Mouse (Mus musculus): Measurements from ENCODE around the gene Ripor2. TPM values are rescaled to one million over a fixed set of nuclear protein-coding genes. Genes with fewer than 3 reads are reported as not detected.

The Ripor2 gene
- polyA plus RNA-seq, 1 experiment from 2014 or later, result 34.0 TPM

- no peak overlapping the region for H3K27ac ChIP-seq
- 0 out of 2 replicates have a peak, but pooled peaks cover 3% of the 10 kb centered on the region for H3K4me1 ChIP-seq
- H3K9ac ChIP-seq, result no peak overlapping the region
- H3K4me2 ChIP-seq, result no peak overlapping the region
- H3K27me3 ChIP-seq (replicated peaks), result no peaks in the 10 kb centered on the region
- H3K4me3 ChIP-seq, result no peak overlapping the region
- no peaks in the 10 kb centered on the region for H3K9me3 ChIP-seq
- 63% methylated on average over 9 of the region's 9 CpGs for WGBS
- 0 out of 2 replicates have a peak, but pooled peaks have one; percentile 13 for ATAC-seq (replicated peaks)
- H3K36me3 ChIP-seq (replicated peaks), result no peaks in the 10 kb centered on the region
Measured at GRCm38 (mm10) chr13:24585369-24585768, 3.4 kb downstream of the Ripor2 start.

- no peak for ATAC-seq (replicated peaks)
- no peak overlapping the region for H3K4me2 ChIP-seq
- H3K27me3 ChIP-seq (replicated peaks), result no peaks in the 10 kb centered on the region
- 90% methylated on average over 12 of the region's 12 CpGs for WGBS
- H3K36me3 ChIP-seq (replicated peaks), result no peaks in the 10 kb centered on the region
- H3K9ac ChIP-seq, result no peak overlapping the region
- H3K4me3 ChIP-seq, result no peak overlapping the region
- no peak overlapping the region for H3K27ac ChIP-seq
- H3K4me1 ChIP-seq, result no peaks in the 10 kb centered on the region
- H3K9me3 ChIP-seq, result no peaks in the 10 kb centered on the region
Measured at GRCm38 (mm10) chr13:24587192-24587895, 5.4 kb downstream of the Ripor2 start.

- 90% methylated on average over 3 of the region's 3 CpGs for WGBS
- H3K4me3 ChIP-seq, result no peak overlapping the region
- no peaks in the 10 kb centered on the region for H3K36me3 ChIP-seq (replicated peaks)
- no peak overlapping the region for H3K27ac ChIP-seq
- no peak for ATAC-seq (replicated peaks)
- no peaks in the 10 kb centered on the region for H3K4me1 ChIP-seq
- H3K27me3 ChIP-seq (replicated peaks), result no peaks in the 10 kb centered on the region
- H3K4me2 ChIP-seq, result no peak overlapping the region
- H3K9ac ChIP-seq, result no peak overlapping the region
- H3K9me3 ChIP-seq, result no peaks in the 10 kb centered on the region
Measured at GRCm38 (mm10) chr13:24588603-24589002, 6.6 kb downstream of the Ripor2 start.

- Histone ChIP-seq H3K4me2 (no peak overlapping the region), H3K9ac (no peak overlapping the region)
- no peak for ATAC-seq (replicated peaks)
Measured at GRCm38 (mm10) chr13:24591737-24592136, 9.7 kb downstream of the Ripor2 start.

GRCm38 (mm10) chr13:24594303-24594702, 12.3 kb downstream of the Ripor2 start:
- H3K4me2 ChIP-seq, result no peak overlapping the region

More at GRCm38 (mm10) chr13:24591737-24592136, 9.7 kb downstream of the Ripor2 start:
- Histone ChIP-seq H3K9me3 (no peaks in the 10 kb centered on the region), H3K4me3 (no peak overlapping the region), H3K4me1 (no peaks in the 10 kb centered on the region), H3K27me3 (replicated peaks) (no peaks in the 10 kb centered on the region), H3K36me3 (replicated peaks) (no peaks in the 10 kb centered on the region), H3K27ac (no peak overlapping the region)
- 93% methylated on average over 6 of the region's 6 CpGs for WGBS

GRCm38 (mm10) chr13:24599631-24600041, 17.6 kb downstream of the Ripor2 start:
- Histone ChIP-seq H3K36me3 (replicated peaks) (no peaks in the 10 kb centered on the region), H3K4me3 (no peak overlapping the region), H3K4me2 (no peak overlapping the region), H3K9me3 (no peaks in the 10 kb centered on the region), H3K27me3 (replicated peaks) (no peaks in the 10 kb centered on the region), H3K4me1 (peaks cover 16% of the 10 kb centered on the region), H3K9ac (no peak overlapping the region), H3K27ac (no peak overlapping the region)
- ATAC-seq (replicated peaks), result no peak
- 89% methylated on average over 11 of the region's 11 CpGs for WGBS

More at GRCm38 (mm10) chr13:24594303-24594702, 12.3 kb downstream of the Ripor2 start:
- Histone ChIP-seq H3K27me3 (replicated peaks) (no peaks in the 10 kb centered on the region), H3K9me3 (no peaks in the 10 kb centered on the region), H3K36me3 (replicated peaks) (no peaks in the 10 kb centered on the region), H3K27ac (no peak overlapping the region), H3K9ac (no peak overlapping the region), H3K4me3 (no peak overlapping the region), H3K4me1 (no peaks in the 10 kb centered on the region)
- 64% methylated on average over 3 of the region's 3 CpGs for WGBS
- ATAC-seq (replicated peaks), result peak; percentile 50; the same call in 1 of the 2 replicates

- no peak overlapping the region for H3K4me3 ChIP-seq
- no peaks in the 10 kb centered on the region for H3K27me3 ChIP-seq (replicated peaks)
- H3K36me3 ChIP-seq (replicated peaks), result no peaks in the 10 kb centered on the region
- no peak overlapping the region for H3K27ac ChIP-seq
- H3K4me1 ChIP-seq, result peaks cover 28% of the 10 kb centered on the region
- ATAC-seq (replicated peaks), result no peak
- no peak overlapping the region for H3K9ac ChIP-seq
- 22% methylated on average over 4 of the region's 4 CpGs for WGBS
- 0 out of 2 replicates have a peak overlapping the region, but pooled peaks have one; percentile 3 for H3K4me2 ChIP-seq
- no peaks in the 10 kb centered on the region for H3K9me3 ChIP-seq
Measured at GRCm38 (mm10) chr13:24602978-24603377, 21.0 kb downstream of the Ripor2 start.

GRCm38 (mm10) chr13:24603591-24604009, 21.6 kb downstream of the Ripor2 start:
- no peak overlapping the region for H3K9ac ChIP-seq
- H3K27me3 ChIP-seq (replicated peaks), result no peaks in the 10 kb centered on the region
- no peak overlapping the region for H3K4me3 ChIP-seq
- H3K4me1 ChIP-seq, result peaks cover 28% of the 10 kb centered on the region
- 0 out of 2 replicates have a peak overlapping the region, but pooled peaks have one; percentile 3 for H3K4me2 ChIP-seq
- ATAC-seq (replicated peaks), result no peak
- WGBS, result 17% methylated on average over 11 of the region's 11 CpGs
- no peaks in the 10 kb centered on the region for H3K36me3 ChIP-seq (replicated peaks)
- H3K9me3 ChIP-seq, result no peaks in the 10 kb centered on the region
- no peak overlapping the region for H3K27ac ChIP-seq

- peak; percentile 25; the same call in 1 of the 2 replicates for ATAC-seq (replicated peaks)
- Histone ChIP-seq H3K4me2 (no peak overlapping the region), H3K36me3 (replicated peaks) (no peaks in the 10 kb centered on the region), H3K4me1 (peaks cover 28% of the 10 kb centered on the region), H3K27me3 (replicated peaks) (no peaks in the 10 kb centered on the region), H3K9me3 (no peaks in the 10 kb centered on the region), H3K27ac (no peak overlapping the region), H3K9ac (no peak overlapping the region), H3K4me3 (no peak overlapping the region)
- WGBS, result 34% methylated on average over 3 of the region's 4 CpGs
Measured at GRCm38 (mm10) chr13:24604096-24604495, 22.1 kb downstream of the Ripor2 start.

- H3K4me1 ChIP-seq, result peaks cover 28% of the 10 kb centered on the region
- H3K36me3 ChIP-seq (replicated peaks), result no peaks in the 10 kb centered on the region
- no peaks in the 10 kb centered on the region for H3K27me3 ChIP-seq (replicated peaks)
- H3K9ac ChIP-seq, result peak overlapping the region; percentile 22; the same call in 1 of the 2 replicates
- WGBS, result 2% methylated on average over 20 of the region's 20 CpGs
- H3K9me3 ChIP-seq, result no peaks in the 10 kb centered on the region
- ATAC-seq (replicated peaks), result peak; percentile 79
- peak overlapping the region; percentile 55; the same call in 1 of the 2 replicates for H3K27ac ChIP-seq
- H3K4me3 ChIP-seq, result peak overlapping the region; percentile 26
- peak overlapping the region; percentile 51 for H3K4me2 ChIP-seq
Measured at GRCm38 (mm10) chr13:24604761-24605591, 23.0 kb downstream of the Ripor2 start.

- Histone ChIP-seq H3K9me3 (no peaks in the 10 kb centered on the region), H3K4me2 (no peak overlapping the region), H3K27me3 (replicated peaks) (no peaks in the 10 kb centered on the region), H3K4me1 (peaks cover 28% of the 10 kb centered on the region), H3K4me3 (no peak overlapping the region), H3K9ac (no peak overlapping the region), H3K27ac (peak overlapping the region; percentile 39; the same call in 1 of the 2 replicates), H3K36me3 (replicated peaks) (no peaks in the 10 kb centered on the region)
- 29% methylated on average over 5 of the region's 5 CpGs for WGBS
- ATAC-seq (replicated peaks), result peak; percentile 72
Measured at GRCm38 (mm10) chr13:24605755-24606154, 23.8 kb downstream of the Ripor2 start.

- Histone ChIP-seq H3K27ac (no peak overlapping the region), H3K27me3 (replicated peaks) (no peaks in the 10 kb centered on the region), H3K36me3 (replicated peaks) (no peaks in the 10 kb centered on the region), H3K9ac (no peak overlapping the region), H3K9me3 (no peaks in the 10 kb centered on the region), H3K4me3 (no peak overlapping the region), H3K4me1 (peaks cover 27% of the 10 kb centered on the region), H3K4me2 (no peak overlapping the region)
- WGBS, result 86% methylated on average over 4 of the region's 4 CpGs
- ATAC-seq (replicated peaks), result no peak
Measured at GRCm38 (mm10) chr13:24607961-24608360, 26.0 kb downstream of the Ripor2 start.

Measured in midbrain, embryonic 15.5 days (tissue).